Mouse (Mus musculus) limb, embryonic 10.5 days (tissue): ENCODE measurements around the gene Fxyd7. TPM values are rescaled to one million over a fixed set of nuclear protein-coding genes. Genes with fewer than 3 reads are reported as not detected.

ENCODE experiments used
- DNase-seq: peaks from one replicate; pipeline ENCODE4 v3.0.0-alpha.2; 2017; ENCODE audit warnings: low spot score
- H3K27ac ChIP-seq: fragments of 300-500 bp; sonication (generic); 2 replicates; pipeline ENCODE4 v1.5.1; 2016; ENCODE audit warnings: mild to moderate bottlenecking
- H3K27me3 ChIP-seq: fragments of 300-500 bp; sonication (generic); 2 replicates; pipeline ENCODE4 v1.6.1; 2016; ENCODE audit warnings: low read depth, mild to moderate bottlenecking; ENCODE audit not compliant: poor library complexity, severe bottlenecking
- H3K36me3 ChIP-seq: fragments of 300-500 bp; sonication (generic); 2 replicates; pipeline ENCODE4 v1.6.1; 2016; ENCODE audit warnings: mild to moderate bottlenecking, moderate library complexity
- H3K4me1 ChIP-seq: fragments of 300-500 bp; sonication (generic); 2 replicates; pipeline ENCODE4 v1.6.1; 2016
- H3K4me3 ChIP-seq: fragments of 300-500 bp; sonication (generic); 2 replicates; pipeline ENCODE4 v1.5.1; 2016; ENCODE audit warnings: mild to moderate bottlenecking, moderate library complexity
- H3K9me3 ChIP-seq: fragments of 300-500 bp; sonication (generic); replicated peaks from 2 replicates; pipeline ENCODE4 v1.6.1; 2016; ENCODE audit warnings: mild to moderate bottlenecking
- WGBS: fragments of 180-500 bp; shearing (Covaris S2); methylation state at CpG from one replicate; pipeline ENCODE4 v1.1.7; 2016; 5-methylcytosine and 5-hydroxymethylcytosine counted together
- polyA plus RNA-seq: library from polyadenylated mRNA; unstranded; fragments of >200 nt; fragmentation: Nextera tagmentation; extraction: Ambion mirVana; gene quantifications from 2 replicates; pipeline ENCODE4 v1.2.1, GENCODE M21; 2016

The Fxyd7 gene
- polyA plus RNA-seq, 1 experiment from 2014 or later, result 1.3 TPM

DNA sequence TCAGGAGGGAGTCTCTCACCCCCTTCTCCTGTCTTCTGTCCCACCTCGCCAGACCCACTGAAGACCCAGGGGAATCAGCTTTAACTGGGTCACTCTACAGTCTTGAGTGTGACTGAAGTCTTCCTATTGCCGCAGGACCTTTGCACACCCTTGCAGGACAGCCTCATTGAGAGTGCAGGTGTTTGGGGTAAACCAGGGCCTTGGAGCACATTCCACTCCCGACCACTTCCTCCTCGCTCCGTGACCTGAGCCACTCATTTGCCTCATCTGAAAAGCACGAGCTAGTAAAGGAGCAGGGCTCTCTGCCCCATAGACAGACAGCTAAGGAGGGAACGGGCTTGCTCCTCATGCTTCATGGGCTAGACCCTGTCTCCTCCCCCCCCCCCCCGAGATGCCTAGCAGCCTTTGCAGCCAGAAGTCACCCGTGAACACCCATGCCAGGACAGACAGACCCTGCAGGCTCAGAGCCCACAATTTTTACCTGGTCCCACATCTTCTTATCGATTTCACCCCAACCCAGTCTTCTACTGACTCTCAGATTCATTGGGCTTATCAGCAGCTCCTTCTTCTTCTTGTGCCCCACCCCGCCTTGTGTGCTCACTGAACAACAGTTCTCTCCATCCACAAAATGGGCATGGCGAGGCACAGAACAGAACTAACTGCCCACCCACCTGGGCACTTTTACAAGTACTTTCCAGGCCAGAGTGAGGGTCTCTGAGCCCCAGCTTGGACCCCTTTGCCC lies 10.8 kb downstream of the Fxyd7 start:
- no peak overlapping the region for H3K27ac ChIP-seq
- peaks cover 13% of the 10 kb centered on the region for H3K4me1 ChIP-seq
- H3K36me3 ChIP-seq, result no peaks in the 10 kb centered on the region
- no peak overlapping the region for H3K4me3 ChIP-seq
- peaks cover 63% of the 10 kb centered on the region for H3K27me3 ChIP-seq
- DNase-seq, result no peak
- no peaks in the 10 kb centered on the region for H3K9me3 ChIP-seq
- WGBS, result 83% methylated on average over 12 of the region's 12 CpGs

DNA sequence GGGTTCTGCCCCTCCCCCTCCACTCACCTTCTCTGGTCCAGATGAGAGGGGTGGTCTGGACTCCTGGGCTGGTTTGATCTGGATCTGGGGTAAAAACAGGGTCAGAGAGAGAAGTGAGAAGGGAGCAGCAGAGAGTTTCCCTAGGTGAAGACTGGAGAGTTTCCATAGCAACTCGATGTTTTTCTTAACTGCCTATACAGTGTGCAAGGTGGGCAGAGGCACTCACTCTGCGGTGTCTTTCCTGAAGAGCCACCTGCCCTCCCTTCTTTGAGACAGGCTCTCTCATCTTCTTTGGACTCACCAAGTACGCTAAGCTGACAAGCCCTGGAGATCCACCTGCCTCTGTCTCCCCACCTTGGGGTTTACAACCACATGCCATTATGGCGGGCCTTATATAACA lies 12.3 kb downstream of the Fxyd7 start:
- Histone ChIP-seq H3K36me3 (no peaks in the 10 kb centered on the region), H3K9me3 (no peaks in the 10 kb centered on the region), H3K4me1 (peaks cover 13% of the 10 kb centered on the region), H3K27ac (no peak overlapping the region), H3K4me3 (no peak overlapping the region), H3K27me3 (peaks cover 48% of the 10 kb centered on the region)
- no peak for DNase-seq
- 86% methylated on average over 4 of the region's 4 CpGs for WGBS

DNA sequence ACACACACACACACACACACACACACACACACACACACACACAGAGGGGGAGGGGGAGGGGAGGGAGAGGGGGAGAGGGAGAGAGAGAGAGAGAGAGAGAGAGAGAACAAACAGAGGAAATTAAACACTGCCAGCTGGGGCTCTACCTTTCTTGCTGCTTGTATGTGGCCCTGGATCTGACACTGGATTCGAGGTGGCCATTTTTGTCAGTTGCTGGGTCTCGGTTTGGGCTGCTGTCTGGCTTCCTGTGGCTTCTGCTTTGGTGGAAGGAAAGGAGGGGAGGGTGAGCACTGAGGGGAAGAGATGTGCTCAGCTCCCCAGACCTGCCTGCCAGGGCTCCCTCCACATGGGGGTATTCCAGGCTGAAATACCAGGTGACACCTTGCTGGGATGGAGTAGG lies 13.6 kb downstream of the Fxyd7 start:
- Histone ChIP-seq H3K4me1 (peaks cover 13% of the 10 kb centered on the region), H3K36me3 (no peaks in the 10 kb centered on the region)
- 75% methylated on average over 2 of the region's 2 CpGs for WGBS

DNA sequence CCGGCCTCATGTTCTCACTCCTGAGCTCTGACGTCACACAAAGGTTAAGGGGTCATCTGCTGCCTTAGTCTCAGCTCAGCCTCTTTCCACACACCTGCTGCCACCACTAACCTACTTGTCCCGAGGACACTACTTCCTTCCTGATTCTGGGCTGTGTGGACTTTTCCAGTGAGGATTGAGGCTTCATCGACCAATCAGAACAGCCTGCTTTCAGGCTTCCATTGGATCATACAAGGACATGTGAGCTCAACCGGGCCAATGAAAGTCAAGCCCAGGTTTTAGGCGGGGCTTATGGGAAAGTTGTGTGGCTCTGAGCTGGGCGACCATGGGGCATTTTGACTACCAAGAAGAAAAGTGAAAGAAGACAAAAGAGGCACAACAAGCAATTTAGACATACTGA lies 14.3 kb downstream of the Fxyd7 start:
- H3K27me3 ChIP-seq, result peaks cover 27% of the 10 kb centered on the region
- H3K4me1 ChIP-seq, result peaks cover 5% of the 10 kb centered on the region
- H3K4me3 ChIP-seq, result no peak overlapping the region
- no peaks in the 10 kb centered on the region for H3K9me3 ChIP-seq
- H3K27ac ChIP-seq, result no peak overlapping the region
- DNase-seq, result no peak
- H3K36me3 ChIP-seq, result no peaks in the 10 kb centered on the region
- 85% methylated on average over 7 of the region's 7 CpGs for WGBS

More for the DNA sequence above, 13.6 kb downstream of the Fxyd7 start:
- H3K9me3 ChIP-seq, result no peaks in the 10 kb centered on the region
- peaks cover 35% of the 10 kb centered on the region for H3K27me3 ChIP-seq
- H3K27ac ChIP-seq, result no peak overlapping the region
- DNase-seq, result no peak
- H3K4me3 ChIP-seq, result no peak overlapping the region

DNA sequence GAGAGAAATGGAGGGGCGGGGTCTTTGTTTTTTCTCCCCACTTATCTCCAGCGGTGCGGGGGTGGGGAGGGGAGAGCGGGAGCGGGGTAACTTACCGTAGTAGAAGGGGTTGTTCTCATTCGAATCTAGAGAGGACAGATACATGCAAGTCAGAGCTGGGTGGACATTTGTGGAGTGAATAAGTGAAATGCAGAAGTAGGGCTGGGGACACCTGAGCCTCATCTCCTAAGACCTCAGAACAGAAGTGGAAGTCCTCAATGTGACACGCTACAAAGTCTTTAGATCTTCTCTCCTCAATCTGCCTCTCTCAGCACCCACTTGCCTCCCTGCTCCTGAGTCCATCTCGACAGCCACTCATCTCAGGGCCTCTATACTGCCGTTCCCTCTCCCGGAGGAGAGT lies 16.0 kb downstream of the Fxyd7 start:
- DNase-seq, result no peak
- Histone ChIP-seq H3K4me3 (no peak overlapping the region), H3K27me3 (peaks cover 11% of the 10 kb centered on the region), H3K4me1 (no peaks in the 10 kb centered on the region), H3K27ac (no peak overlapping the region), H3K9me3 (no peaks in the 10 kb centered on the region), H3K36me3 (no peaks in the 10 kb centered on the region)
- WGBS, result 83% methylated on average over 11 of the region's 11 CpGs

DNA sequence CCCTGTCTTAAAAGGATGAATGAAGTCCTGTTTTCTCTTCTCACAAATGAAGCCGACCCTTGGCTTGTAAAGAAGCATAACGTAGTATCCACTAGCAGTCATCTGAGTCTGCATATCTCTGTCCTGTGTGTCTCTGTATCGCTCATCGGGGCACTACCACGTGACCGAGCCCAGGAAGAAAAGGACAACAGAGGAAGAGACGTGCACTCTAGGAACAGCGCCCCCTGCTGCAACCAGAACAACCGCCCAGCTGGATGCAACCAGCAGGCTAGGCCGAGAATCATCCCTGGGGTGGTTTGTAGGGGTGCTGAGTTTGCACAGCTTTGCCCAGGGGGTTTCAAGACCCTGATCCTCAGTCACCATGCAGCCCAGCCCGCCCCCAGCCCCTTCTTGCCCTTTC lies 16.5 kb downstream of the Fxyd7 start:
- 69% methylated on average over 11 of the region's 11 CpGs for WGBS
- Histone ChIP-seq H3K4me1 (no peaks in the 10 kb centered on the region), H3K36me3 (no peaks in the 10 kb centered on the region), H3K27me3 (peaks cover 6% of the 10 kb centered on the region; the same call in 1 of the 2 replicates), H3K4me3 (no peak overlapping the region), H3K9me3 (no peaks in the 10 kb centered on the region), H3K27ac (no peak overlapping the region)
- no peak for DNase-seq

DNA sequence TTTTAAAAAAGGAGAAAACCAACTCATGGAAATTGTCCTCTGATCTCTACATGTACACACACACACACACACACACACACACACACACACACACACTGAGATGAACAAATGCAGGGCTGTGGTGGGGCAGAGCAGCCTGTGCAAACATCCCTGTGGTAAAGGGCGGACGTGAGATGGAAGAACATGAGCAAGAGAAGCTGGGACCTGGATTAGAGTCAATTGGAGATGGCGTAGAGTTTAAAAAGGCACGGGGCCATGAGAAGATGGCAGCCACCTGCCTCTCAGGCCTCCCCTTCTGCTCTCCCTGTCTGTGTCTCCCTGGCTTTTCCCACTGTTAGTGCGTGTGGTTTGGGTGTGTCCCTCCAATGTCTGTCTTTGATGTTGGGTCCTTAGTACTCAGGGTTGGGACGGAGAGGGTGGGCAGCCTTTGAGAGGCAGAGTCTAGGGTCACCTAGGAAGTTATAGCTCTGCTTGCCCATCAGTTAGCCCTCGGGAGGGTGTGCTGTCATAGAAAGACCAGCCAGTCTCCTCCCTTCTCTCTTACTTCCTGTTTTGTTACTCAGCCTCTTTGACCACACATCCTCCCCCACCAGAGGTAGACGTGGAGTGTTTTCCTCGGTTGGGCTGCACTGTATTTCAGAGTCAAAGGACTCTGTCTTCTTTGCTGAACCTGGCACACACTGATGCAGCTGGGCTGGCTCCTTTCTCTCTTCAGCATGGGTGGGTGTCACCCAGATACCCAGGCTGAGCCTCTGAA lies 17.7 kb downstream of the Fxyd7 start:
- Histone ChIP-seq H3K4me3 (no peak overlapping the region), H3K27me3 (no peaks in the 10 kb centered on the region), H3K36me3 (no peaks in the 10 kb centered on the region), H3K9me3 (no peaks in the 10 kb centered on the region), H3K4me1 (no peaks in the 10 kb centered on the region), H3K27ac (no peak overlapping the region)
- WGBS, result 67% methylated on average over 9 of the region's 9 CpGs
- DNase-seq, result no peak

DNA sequence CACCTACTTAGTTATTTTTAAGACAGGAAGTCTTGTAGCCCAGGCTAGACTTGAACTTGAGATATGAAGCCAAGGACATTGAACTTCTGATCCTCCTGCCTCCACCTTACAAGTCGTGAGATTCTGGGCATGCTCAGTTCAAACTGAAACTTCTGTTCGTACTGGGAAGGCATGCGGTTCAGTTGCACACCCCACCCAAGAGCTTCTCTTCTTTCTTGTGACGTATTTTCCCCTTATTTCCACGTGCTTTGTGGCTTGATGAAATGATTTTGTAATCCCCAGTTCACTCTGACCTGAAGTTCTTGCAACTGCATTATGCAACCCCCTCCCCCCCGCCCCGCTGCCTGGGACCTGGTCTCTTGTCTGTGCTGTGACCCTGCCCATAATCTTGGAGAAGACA lies 19.5 kb downstream of the Fxyd7 start:
- Histone ChIP-seq H3K27me3 (no peaks in the 10 kb centered on the region), H3K4me3 (no peak overlapping the region), H3K36me3 (no peaks in the 10 kb centered on the region), H3K9me3 (no peaks in the 10 kb centered on the region), H3K4me1 (no peaks in the 10 kb centered on the region), H3K27ac (no peak overlapping the region)
- WGBS, result 84% methylated on average over 7 of the region's 7 CpGs
- DNase-seq, result no peak

DNA sequence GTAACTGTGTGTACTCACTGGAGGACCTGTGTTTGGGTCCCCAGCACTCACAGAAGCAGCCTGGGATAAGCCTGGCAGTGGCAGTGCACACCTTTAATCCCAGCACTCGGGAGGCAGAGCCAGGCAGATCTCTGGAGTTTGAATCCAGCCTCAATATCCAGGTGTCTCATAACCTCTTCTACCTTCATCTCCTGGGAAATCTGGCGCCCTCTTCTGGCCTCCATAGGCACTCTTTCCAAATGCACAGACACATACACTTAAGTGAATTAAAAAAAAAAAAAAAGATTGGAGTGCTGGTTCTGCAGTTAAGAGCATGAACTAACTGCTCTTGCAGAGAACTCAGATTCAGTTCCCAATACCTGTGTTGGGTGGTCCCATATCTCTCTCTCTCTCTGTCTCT lies 20.6 kb downstream of the Fxyd7 start:
- H3K27me3 ChIP-seq, result no peaks in the 10 kb centered on the region
- no peak overlapping the region for H3K27ac ChIP-seq
- no peaks in the 10 kb centered on the region for H3K9me3 ChIP-seq
- DNase-seq, result no peak
- H3K4me3 ChIP-seq, result no peak overlapping the region
- 64% methylated on average over 2 of the region's 2 CpGs for WGBS
- no peaks in the 10 kb centered on the region for H3K36me3 ChIP-seq
- no peaks in the 10 kb centered on the region for H3K4me1 ChIP-seq

DNA sequence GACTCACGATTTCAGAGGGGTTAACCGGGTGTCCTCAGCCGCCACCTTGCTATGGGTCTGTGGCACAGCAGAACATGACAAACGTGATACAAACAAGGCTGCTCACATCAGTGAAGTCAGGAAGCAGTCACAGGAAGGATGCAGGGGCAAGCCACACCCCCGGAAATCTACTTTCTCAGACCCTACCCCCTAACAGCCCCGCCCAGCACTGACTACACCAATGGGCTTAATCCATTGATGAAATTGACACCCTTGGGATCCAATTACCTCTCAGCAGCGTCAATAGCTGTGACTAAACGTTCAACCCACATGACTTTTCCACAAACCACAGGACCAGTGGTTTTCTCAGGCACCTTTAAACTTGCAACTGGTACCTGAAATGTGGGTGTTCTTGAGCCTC lies 22.7 kb downstream of the Fxyd7 start:
- no peak for DNase-seq
- Histone ChIP-seq H3K27ac (no peak overlapping the region), H3K4me3 (no peak overlapping the region), H3K36me3 (no peaks in the 10 kb centered on the region), H3K4me1 (no peaks in the 10 kb centered on the region), H3K27me3 (no peaks in the 10 kb centered on the region), H3K9me3 (no peaks in the 10 kb centered on the region)
- whole genome bisulfite sequencing, result 78% methylated on average over 8 of the region's 8 CpGs

DNA sequence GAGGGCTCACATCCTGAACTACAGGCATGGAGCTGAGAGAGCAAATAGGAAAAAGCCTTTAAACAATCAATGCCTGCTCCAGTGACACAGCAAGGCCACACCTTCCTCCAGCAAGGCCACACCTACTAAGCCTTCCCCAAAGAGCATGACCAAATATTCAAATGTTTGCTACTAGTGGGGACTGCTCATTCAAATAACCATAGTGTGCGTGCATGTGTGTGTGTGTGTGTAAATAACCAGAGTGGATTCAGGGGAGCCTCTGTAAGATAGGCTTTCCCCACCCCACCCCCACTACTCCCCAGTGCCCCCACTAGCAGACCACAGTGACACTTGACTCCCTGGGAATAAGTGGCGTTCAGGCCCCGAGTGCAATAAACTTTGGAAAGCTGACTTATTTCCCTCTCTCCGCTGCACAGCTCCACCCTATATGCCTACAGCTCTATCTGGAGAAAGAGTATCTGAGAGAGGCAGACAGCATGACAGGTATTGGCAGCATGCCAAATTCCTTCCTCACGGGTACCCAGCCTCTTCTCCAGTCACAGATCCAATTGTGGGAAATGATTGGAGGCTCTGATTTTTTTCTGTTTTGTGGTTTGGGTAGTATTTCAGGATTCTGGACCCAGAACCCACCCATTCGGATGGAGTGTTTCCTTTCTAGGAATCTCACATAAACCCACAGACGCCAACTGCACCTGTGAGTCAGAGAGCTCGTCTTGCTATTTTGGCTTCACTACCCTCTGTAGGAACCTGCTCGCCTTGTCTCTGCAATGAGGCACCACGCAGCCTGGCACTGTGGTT lies 34.0 kb downstream of the Fxyd7 start:
- H3K36me3 ChIP-seq, result no peaks in the 10 kb centered on the region
- no peak for DNase-seq
- no peaks in the 10 kb centered on the region for H3K27me3 ChIP-seq
- H3K4me1 ChIP-seq, result peaks cover 9% of the 10 kb centered on the region
- no peaks in the 10 kb centered on the region for H3K9me3 ChIP-seq
- H3K4me3 ChIP-seq, result no peak overlapping the region
- no peak overlapping the region for H3K27ac ChIP-seq
- 69% methylated on average over 10 of the region's 10 CpGs for WGBS

DNA sequence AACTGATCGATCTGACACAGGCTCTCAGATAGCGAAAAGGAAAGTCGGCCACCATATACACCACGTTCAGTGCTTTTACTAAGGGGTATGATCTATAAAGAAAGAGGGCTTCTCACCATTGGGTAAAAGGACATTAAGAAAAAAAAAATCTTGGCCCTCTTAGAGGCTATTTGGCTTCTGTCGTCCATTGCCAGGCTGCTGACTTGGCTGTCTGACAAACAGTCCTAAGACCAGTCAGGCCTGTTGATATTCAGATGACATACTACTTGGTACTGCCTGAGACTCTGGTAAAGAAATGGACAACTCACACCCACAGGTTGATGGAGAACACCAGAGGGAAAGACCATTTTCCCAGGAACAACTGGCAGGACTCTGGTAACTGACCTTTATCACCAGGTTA lies 38.3 kb downstream of the Fxyd7 start:
- H3K9me3 ChIP-seq, result no peaks in the 10 kb centered on the region
- no peak overlapping the region for H3K27ac ChIP-seq
- H3K4me1 ChIP-seq, result peaks cover 24% of the 10 kb centered on the region
- no peak for DNase-seq
- H3K27me3 ChIP-seq, result no peaks in the 10 kb centered on the region
- WGBS, result 90% methylated on average over 5 of the region's 5 CpGs
- H3K4me3 ChIP-seq, result no peak overlapping the region
- no peaks in the 10 kb centered on the region for H3K36me3 ChIP-seq

DNA sequence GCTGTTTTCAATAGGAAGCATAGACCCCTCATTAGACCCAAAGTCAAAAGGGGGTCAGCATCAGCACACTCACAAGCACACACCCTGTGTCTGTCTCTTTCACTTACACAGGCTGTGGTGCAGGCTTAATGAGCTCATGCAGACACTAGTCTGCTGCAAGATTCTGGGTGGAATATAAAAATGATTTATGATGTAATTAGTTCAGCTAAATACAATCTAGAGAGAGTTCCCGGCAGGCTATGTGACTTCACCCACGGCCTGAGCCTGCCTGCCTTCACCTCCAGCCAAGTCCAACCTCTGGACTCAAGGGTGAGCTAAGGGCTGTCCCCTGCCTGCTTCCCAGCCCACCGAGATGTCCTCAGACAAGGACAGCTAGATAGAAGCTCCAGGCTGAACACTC lies 42.4 kb downstream of the Fxyd7 start:
- WGBS, result 40% methylated on average over 3 of the region's 3 CpGs
- DNase-seq, result peak; percentile 32
- peaks cover 15% of the 10 kb centered on the region for H3K4me1 ChIP-seq

More for the DNA sequence above, 42.4 kb downstream of the Fxyd7 start:
- Histone ChIP-seq H3K27me3 (no peaks in the 10 kb centered on the region), H3K4me3 (no peak overlapping the region), H3K27ac (0 out of 2 replicates have a peak overlapping the region, but pooled peaks have one; percentile 31), H3K9me3 (no peaks in the 10 kb centered on the region), H3K36me3 (no peaks in the 10 kb centered on the region)
